Mouse (Mus musculus) CD4-positive, CD25-positive, alpha-beta regulatory T cell, adult 9 weeks (primary cell): Measurements from ENCODE around the gene Sox1. TPM values are rescaled to one million over a fixed set of nuclear protein-coding genes. Genes with fewer than 3 reads are reported as not detected.

Experiments
- polyA plus RNA-seq: library from polyadenylated mRNA; unstranded; fragments of 100-300 nt; shearing (Covaris generic); gene quantifications from one replicate; pipeline ENCODE4 v1.2.1, GENCODE M21; 2017

Sox1 gene
- polyA plus RNA-seq: not detected

DNA sequence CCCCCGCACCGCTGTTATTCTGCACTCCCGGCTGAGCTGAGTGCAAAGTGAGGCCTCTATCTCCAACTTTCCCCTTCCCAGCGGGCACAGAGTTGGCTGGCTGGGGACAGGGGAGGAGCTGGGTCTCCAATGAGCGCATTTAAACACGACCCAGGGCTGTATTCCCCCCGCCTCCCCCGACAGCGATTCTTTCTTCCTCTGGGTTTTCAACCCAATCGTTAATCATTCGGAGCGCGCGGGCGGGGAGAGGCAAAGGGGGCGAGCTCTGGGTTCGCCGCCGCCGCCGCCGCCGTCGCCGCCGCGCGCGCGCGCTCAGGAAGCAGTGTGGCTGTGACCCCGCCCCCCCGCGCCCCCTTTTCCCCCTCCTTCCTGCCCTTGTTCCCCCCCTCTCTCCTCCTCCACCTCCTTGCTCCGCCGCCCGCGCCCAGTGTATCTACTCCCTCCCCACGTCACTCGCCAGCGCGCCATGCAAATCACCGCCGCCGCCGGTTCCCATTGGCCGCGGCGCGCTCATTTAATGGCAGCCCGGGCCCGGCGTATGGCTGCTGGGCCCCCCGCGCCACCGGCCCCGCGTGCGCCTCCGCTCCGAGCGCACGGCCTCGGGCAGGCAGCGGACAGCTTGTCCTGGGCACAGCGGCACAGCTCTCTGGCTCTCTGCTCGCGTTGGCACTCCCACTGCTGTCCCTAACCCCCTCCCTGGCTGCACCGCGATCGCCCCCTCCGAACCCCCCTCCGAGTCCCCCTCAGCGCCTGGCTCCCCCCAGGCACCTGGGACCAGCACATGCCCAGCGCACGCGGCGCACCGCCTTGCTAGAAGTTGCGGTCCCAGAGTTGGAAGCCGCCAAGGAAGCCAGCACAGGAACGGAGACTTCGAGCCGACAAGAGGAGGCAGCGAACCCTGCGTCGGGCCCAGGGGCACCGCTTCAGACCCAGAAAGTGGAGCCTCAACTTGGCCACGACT, at the start of gene Sox1:
Gene Sox1, plus strand, starts transcription at position 225 of the 961 bp plus-strand sequence.

Other genes starting within 250 kb of the Sox1 start
- not detected for gene A230072I06Rik, start 116.5 kb upstream of the Sox1 start, polyA plus RNA-seq
- not detected for gene Spaca7, start 177.7 kb downstream of the Sox1 start, polyA plus RNA-seq